Mouse (Mus musculus): ENCODE results near the gene Efcab6. TPM values are rescaled to one million over a fixed set of nuclear protein-coding genes. Genes with fewer than 3 reads are reported as not detected.
A peak's percentile ranks its signal among the peaks of the same experiment; 100 is the strongest.

Efcab6 gene
- polyA plus RNA-seq, 1 experiment from 2014 or later, result not detected

DNA sequence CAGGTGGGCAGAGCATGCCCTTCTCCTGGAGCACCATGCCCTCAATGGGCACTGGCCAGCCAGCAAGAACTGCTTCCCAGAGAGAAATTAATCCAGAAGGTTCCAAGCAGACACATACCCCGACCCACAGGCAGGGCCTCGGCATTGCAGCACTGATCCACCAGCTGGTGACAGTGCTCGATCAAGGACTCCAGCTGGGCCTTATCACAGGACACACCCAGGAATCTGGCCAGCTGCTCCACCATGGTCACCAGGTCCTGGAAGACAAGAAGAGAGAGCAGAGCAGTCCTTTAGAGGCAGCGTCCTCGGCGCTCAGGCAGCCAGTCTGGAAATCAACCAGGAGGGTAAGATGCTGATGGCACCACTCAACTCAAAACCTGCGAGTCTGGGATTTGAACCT, 14.9 kb upstream of the Efcab6 start:
- no peak for ATAC-seq (ENCODE audit: insufficient number of reproducible peaks, low FRiP score)
- no peaks in the 10 kb centered on the region for H3K36me3 ChIP-seq
- H3K27me3 ChIP-seq (replicated peaks), result peaks cover 33% of the 10 kb centered on the region
- no peak overlapping the region for H3K4me3 ChIP-seq
- no peak overlapping the region for H3K9ac ChIP-seq
- H3K9me3 ChIP-seq (replicated peaks), result no peaks in the 10 kb centered on the region
- WGBS, result 32% methylated on average over 7 of the region's 7 CpGs
- no peak overlapping the region for H3K27ac ChIP-seq (ENCODE audit: poor library complexity, severe bottlenecking)
- no peak overlapping the region for H3K4me2 ChIP-seq
- H3K4me1 ChIP-seq (replicated peaks), result no peaks in the 10 kb centered on the region

DNA sequence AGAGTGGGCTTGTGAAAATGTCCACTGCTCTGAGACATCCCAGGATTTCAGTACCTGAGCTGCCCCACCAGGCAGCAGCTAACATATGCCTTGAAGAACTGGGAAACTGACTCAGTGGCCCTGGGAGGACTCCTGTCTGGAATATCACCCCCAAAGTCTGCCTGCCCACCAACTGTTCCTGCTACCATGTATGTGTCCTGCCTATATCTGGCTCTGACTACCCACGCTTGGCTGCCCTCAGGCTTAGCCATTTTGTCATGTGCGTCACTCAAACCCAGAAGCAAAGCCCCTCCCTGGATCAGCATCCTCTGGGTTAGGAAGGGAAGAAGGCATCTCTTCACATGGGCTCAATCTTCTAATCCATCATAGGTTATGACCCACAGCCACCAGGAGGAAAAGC, 14.3 kb upstream of the Efcab6 start:
- peaks cover 39% of the 10 kb centered on the region for H3K27me3 ChIP-seq (replicated peaks)
- no peaks in the 10 kb centered on the region for H3K36me3 ChIP-seq
- H3K4me3 ChIP-seq, result no peak overlapping the region
- 77% methylated on average over 2 of the region's 2 CpGs for WGBS
- H3K27ac ChIP-seq (ENCODE audit: poor library complexity, severe bottlenecking), result no peak overlapping the region
- no peak overlapping the region for H3K4me2 ChIP-seq
- H3K9me3 ChIP-seq (replicated peaks), result no peaks in the 10 kb centered on the region
- 0 out of 2 replicates have a peak, but pooled peaks cover 2% of the 10 kb centered on the region for H3K4me1 ChIP-seq (replicated peaks)
- H3K9ac ChIP-seq, result no peak overlapping the region
- ATAC-seq (ENCODE audit: insufficient number of reproducible peaks, low FRiP score), result no peak

DNA sequence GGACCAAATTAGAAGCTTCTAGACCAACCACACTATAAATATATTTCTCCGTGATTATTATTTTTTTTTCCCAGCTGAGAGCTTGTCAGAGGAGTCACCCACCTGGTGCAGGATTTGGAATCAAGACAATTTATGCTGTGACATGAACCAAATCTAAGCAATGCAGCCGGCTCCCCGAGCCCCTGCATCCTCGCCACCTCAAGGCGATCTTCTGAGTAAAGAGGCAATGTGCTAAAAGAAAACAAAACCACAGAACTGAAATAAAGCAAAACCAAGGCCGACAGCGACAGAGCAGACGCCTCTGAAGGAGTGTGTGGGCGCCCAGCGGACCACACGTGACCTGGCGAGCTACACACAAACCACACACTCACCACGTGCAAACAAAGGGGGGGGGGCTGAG, 13.5 kb upstream of the Efcab6 start:
- no peak overlapping the region for H3K27ac ChIP-seq (ENCODE audit: poor library complexity, severe bottlenecking)
- 76% methylated on average over 13 of the region's 13 CpGs for WGBS
- 0 out of 2 replicates have a peak, but pooled peaks cover 5% of the 10 kb centered on the region for H3K4me1 ChIP-seq (replicated peaks)
- no peak for ATAC-seq (ENCODE audit: insufficient number of reproducible peaks, low FRiP score)
- H3K36me3 ChIP-seq, result no peaks in the 10 kb centered on the region
- no peak overlapping the region for H3K4me3 ChIP-seq
- no peaks in the 10 kb centered on the region for H3K9me3 ChIP-seq (replicated peaks)
- no peak overlapping the region for H3K9ac ChIP-seq
- H3K27me3 ChIP-seq (replicated peaks), result peaks cover 46% of the 10 kb centered on the region
- no peak overlapping the region for H3K4me2 ChIP-seq

DNA sequence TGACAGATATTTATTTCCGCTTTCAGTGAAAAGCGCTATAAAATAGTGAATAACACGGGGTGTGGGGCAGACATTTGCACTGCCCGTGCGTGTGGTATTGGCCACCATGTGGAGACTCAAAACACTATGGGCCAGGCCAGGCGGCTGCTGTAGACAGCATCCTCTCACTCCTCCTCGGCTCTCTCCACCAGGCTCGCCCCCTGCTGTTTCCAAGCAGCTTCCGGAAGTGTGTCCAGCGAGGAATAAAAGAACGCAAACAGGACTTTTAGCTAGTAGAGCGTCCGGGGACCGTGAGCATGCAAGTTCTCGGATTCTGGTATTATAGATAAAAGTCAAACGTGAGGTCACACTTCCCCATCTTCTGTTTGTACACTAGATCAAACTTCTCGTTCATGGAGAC, 12.0 kb upstream of the Efcab6 start:
- H3K4me1 ChIP-seq (replicated peaks), result 0 out of 2 replicates have a peak, but pooled peaks cover 5% of the 10 kb centered on the region
- H3K4me3 ChIP-seq, result no peak overlapping the region
- H3K9me3 ChIP-seq (replicated peaks), result no peaks in the 10 kb centered on the region
- H3K27me3 ChIP-seq (replicated peaks), result peaks cover 61% of the 10 kb centered on the region
- no peak overlapping the region for H3K27ac ChIP-seq (ENCODE audit: poor library complexity, severe bottlenecking)
- H3K9ac ChIP-seq, result no peak overlapping the region
- WGBS, result 59% methylated on average over 17 of the region's 17 CpGs
- ATAC-seq (ENCODE audit: insufficient number of reproducible peaks, low FRiP score), result no peak
- H3K36me3 ChIP-seq, result no peaks in the 10 kb centered on the region
- H3K4me2 ChIP-seq, result no peak overlapping the region

DNA sequence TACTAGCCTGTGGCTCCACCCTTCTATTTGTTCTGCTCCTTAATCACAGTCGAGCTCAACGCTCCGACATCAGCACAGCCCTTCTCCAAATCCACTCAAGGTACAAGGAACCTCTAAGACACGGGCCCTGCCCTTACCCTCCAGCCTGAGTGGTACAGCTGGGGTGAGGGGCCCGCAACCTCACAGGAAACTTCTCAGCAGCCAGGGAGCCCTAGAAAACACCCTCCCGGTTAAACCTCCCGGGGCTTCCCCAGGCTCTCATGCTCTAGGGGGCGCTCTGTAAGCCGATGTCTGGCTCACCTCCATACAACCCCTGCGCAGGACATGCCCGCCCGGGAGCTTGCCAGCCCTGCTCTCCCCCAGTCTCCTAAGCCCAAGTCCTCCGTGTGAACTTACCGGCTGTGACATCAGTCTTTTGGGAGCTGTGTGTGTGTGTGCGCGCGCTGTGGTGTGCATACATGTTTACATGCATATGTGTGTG, 9.6 kb upstream of the Efcab6 start:
- peaks cover 83% of the 10 kb centered on the region for H3K27me3 ChIP-seq (replicated peaks)
- H3K4me1 ChIP-seq (replicated peaks), result 0 out of 2 replicates have a peak, but pooled peaks cover 5% of the 10 kb centered on the region
- no peak overlapping the region for H3K9ac ChIP-seq
- H3K9me3 ChIP-seq (replicated peaks), result no peaks in the 10 kb centered on the region
- WGBS, result 21% methylated on average over 17 of the region's 17 CpGs
- H3K4me2 ChIP-seq, result no peak overlapping the region
- ATAC-seq (ENCODE audit: insufficient number of reproducible peaks, low FRiP score), result no peak
- H3K27ac ChIP-seq (ENCODE audit: poor library complexity, severe bottlenecking), result no peak overlapping the region
- no peak overlapping the region for H3K4me3 ChIP-seq
- H3K36me3 ChIP-seq, result no peaks in the 10 kb centered on the region

DNA sequence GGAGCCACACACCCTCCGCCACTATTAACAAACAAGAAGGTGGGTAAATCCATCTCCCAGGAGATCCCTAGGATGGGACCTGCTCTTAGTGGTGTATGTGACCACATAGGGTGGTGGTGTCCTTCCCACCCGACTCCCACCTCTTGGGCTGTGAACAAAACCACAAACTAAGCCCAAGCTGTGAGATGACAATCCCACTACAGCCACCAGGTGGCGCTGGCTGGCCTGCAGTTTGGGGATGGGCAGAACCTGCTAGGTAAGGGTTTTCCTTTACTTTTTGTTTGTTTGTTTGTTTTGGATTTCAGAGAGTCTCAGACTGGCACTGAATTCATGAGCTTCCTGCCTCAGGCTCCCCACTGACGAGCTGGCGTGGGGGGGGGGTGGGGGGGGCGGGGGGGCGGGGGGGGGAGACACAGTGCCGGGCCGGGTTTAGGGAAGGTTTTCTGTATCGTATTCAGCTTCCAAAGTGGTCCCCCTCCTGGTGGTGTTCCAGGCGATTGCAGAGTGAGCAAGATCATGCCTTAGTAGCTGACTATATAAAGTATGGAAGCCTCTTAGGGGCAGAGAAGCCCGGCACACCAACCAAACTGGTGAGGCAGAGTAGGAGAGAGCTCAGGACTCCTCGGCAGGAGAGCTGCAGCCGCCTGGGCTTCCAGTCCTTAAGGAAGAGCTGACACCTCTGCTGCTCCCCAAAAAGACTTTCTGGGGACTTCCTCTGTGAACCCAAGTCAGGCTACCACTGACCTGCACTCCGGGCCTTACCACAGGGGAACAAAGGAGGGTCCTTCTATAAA, 8.9 kb upstream of the Efcab6 start:
- H3K9ac ChIP-seq, result no peak overlapping the region
- no peaks in the 10 kb centered on the region for H3K9me3 ChIP-seq (replicated peaks)
- H3K27ac ChIP-seq (ENCODE audit: poor library complexity, severe bottlenecking), result no peak overlapping the region
- H3K27me3 ChIP-seq (replicated peaks), result peaks cover 83% of the 10 kb centered on the region
- 0 out of 2 replicates have a peak, but pooled peaks cover 5% of the 10 kb centered on the region for H3K4me1 ChIP-seq (replicated peaks)
- no peaks in the 10 kb centered on the region for H3K36me3 ChIP-seq
- 8% methylated on average over 15 of the region's 15 CpGs for WGBS
- peak overlapping the region; percentile 31; the same call in 1 of the 2 replicates for H3K4me2 ChIP-seq
- no peak overlapping the region for H3K4me3 ChIP-seq
- no peak for ATAC-seq (ENCODE audit: insufficient number of reproducible peaks, low FRiP score)

DNA sequence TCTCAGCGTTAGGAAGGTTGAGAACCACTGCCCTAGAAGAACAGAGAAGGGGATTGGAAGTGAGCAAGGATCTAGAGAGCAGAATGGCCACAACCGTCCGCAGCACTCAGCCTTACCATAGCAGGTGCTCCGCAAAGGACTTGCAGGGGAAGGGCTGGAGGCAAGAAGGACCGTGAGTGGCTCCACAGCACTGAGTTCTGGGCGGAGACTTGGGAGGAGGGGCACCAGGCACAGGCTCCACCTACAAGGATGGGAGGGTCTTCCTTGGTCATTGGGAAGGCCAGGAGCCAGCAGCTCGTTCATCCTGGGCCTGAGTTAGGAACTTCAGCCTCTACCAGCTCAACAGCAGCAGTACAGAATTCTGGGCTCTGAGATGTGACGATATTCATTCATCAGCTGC, 7.9 kb upstream of the Efcab6 start:
- Histone ChIP-seq H3K27me3 (replicated peaks) (peaks cover 89% of the 10 kb centered on the region), H3K4me3 (no peak overlapping the region), H3K36me3 (no peaks in the 10 kb centered on the region), H3K4me2 (no peak overlapping the region), H3K4me1 (replicated peaks) (0 out of 2 replicates have a peak, but pooled peaks cover 5% of the 10 kb centered on the region), H3K9me3 (replicated peaks) (no peaks in the 10 kb centered on the region), H3K27ac (ENCODE audit: poor library complexity, severe bottlenecking) (no peak overlapping the region), H3K9ac (no peak overlapping the region)
- 18% methylated on average over 8 of the region's 8 CpGs for WGBS
- no peak for ATAC-seq (ENCODE audit: insufficient number of reproducible peaks, low FRiP score)

DNA sequence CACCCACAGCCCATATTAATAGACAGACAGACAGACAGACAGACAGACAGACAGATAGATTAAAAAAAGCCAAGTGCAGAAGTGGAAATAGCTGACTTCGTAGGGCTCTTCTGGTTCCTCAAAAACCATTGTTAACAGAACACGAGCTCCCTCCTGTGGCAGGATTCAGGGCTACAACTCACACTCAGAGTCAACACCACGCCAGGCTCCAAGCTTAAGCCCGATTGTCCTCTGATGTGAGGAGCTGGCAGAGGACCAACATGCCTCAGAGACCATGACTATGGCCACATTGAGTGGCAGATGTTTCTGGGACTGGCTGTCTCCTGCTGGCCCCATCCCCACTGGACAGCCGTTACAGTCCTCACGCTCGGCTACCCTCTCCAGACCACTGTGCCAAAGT, 7.0 kb upstream of the Efcab6 start:
- H3K9ac ChIP-seq, result no peak overlapping the region
- H3K4me1 ChIP-seq (replicated peaks), result 0 out of 2 replicates have a peak, but pooled peaks cover 5% of the 10 kb centered on the region
- H3K27ac ChIP-seq (ENCODE audit: poor library complexity, severe bottlenecking), result no peak overlapping the region
- WGBS, result 33% methylated on average over 7 of the region's 7 CpGs
- no peak overlapping the region for H3K4me3 ChIP-seq
- ATAC-seq (ENCODE audit: insufficient number of reproducible peaks, low FRiP score), result no peak
- no peak overlapping the region for H3K4me2 ChIP-seq
- H3K27me3 ChIP-seq (replicated peaks), result peaks cover 97% of the 10 kb centered on the region
- no peaks in the 10 kb centered on the region for H3K36me3 ChIP-seq
- no peaks in the 10 kb centered on the region for H3K9me3 ChIP-seq (replicated peaks)

DNA sequence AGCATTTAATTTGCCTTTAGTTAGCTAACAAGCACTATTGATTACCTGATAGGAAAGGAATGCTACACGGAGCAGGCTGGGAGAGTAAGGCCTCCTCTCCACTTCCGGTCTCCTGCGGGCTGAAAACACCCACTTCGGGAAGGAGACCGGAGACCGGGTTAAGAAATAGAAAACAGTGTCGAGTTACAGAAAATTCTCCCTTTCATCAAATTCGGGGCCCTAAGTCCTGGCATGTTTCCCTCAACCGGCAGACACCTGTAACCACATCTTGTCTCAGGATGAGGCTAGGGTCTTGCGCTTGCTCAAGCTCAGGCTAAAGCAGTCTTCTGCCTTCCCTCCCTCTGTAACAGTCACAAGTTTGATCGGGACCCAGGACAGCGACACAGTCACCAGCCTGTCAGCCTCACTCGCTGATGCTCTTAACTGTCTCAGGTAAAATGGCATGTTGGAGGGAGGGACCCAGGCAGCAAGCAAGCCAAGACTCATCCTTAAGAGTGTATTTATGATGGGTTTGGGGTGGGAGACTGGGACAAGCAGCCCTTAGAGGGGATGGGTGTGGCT, 5.0 kb upstream of the Efcab6 start:
- Histone ChIP-seq H3K9me3 (replicated peaks) (peaks cover 6% of the 10 kb centered on the region), H3K27me3 (replicated peaks) (peaks cover 95% of the 10 kb centered on the region), H3K27ac (ENCODE audit: poor library complexity, severe bottlenecking) (no peak overlapping the region), H3K4me1 (replicated peaks) (0 out of 2 replicates have a peak, but pooled peaks cover 5% of the 10 kb centered on the region), H3K9ac (no peak overlapping the region), H3K4me2 (peak overlapping the region; percentile 28), H3K36me3 (no peaks in the 10 kb centered on the region), H3K4me3 (no peak overlapping the region)
- no peak for ATAC-seq (ENCODE audit: insufficient number of reproducible peaks, low FRiP score)
- WGBS, result 2% methylated on average over 13 of the region's 13 CpGs

DNA sequence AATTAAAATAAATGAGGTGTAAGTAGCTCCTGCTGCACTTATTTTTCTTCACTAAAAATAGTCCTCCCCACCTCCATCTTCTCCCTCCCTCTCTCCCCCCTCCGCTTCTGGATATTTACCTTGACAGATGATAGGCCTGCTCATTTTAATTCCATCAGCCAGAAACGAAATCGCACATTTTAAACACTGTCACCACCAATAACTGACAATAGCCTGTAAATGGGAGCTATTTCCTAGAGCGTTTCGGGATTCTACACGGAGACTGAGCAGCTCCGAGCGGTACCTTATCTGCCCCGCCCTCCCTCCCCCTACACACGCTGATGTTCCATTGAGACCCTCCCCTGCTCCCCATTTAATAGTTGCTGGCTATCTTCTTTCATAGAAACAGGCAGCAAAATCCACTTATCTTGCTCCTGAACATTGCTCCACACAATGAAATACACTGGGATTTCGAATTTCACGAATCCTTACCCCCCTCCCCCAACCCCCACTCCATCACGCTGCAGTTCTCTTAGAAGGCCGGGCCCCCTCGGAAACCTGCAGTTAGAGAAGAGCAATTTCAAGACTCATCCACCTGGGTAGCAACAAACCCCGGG, 4.4 kb upstream of the Efcab6 start:
- H3K4me2 ChIP-seq, result peak overlapping the region; percentile 28
- H3K4me1 ChIP-seq (replicated peaks), result 0 out of 2 replicates have a peak, but pooled peaks cover 8% of the 10 kb centered on the region
- no peak overlapping the region for H3K27ac ChIP-seq (ENCODE audit: poor library complexity, severe bottlenecking)
- no peak for ATAC-seq (ENCODE audit: insufficient number of reproducible peaks, low FRiP score)
- no peaks in the 10 kb centered on the region for H3K36me3 ChIP-seq
- peaks cover 94% of the 10 kb centered on the region for H3K27me3 ChIP-seq (replicated peaks)
- H3K9ac ChIP-seq, result no peak overlapping the region
- WGBS, result 9% methylated on average over 16 of the region's 16 CpGs
- H3K9me3 ChIP-seq (replicated peaks), result peaks cover 6% of the 10 kb centered on the region
- H3K4me3 ChIP-seq, result no peak overlapping the region

DNA sequence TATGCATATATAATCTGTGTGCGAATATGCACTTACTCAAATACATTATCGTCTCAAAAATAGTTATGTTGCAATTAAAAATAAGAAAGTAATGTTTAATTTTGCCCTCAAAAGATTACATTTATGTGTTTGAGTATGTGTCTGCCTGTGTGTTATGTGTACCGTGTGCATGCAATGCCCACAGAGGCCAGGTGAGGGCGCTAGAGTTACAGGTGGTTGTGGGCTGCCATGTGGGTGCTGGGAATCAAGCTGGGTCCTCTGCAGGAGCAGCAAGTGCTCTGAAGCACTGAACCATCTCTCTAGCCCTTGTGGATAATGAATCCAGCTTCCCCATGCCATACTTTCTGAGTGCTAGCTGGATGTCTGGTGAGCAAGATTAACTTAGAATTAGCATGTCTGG, 522 bp upstream of the Efcab6 start:
- Histone ChIP-seq H3K27ac (ENCODE audit: poor library complexity, severe bottlenecking) (no peak overlapping the region), H3K4me3 (no peak overlapping the region), H3K9ac (no peak overlapping the region), H3K9me3 (replicated peaks) (peaks cover 17% of the 10 kb centered on the region), H3K27me3 (replicated peaks) (peaks cover 63% of the 10 kb centered on the region), H3K36me3 (no peaks in the 10 kb centered on the region), H3K4me2 (no peak overlapping the region), H3K4me1 (replicated peaks) (0 out of 2 replicates have a peak, but pooled peaks cover 5% of the 10 kb centered on the region)
- no peak for ATAC-seq (ENCODE audit: insufficient number of reproducible peaks, low FRiP score)
- WGBS, result 59% methylated on average over 4 of the region's 4 CpGs

Measured in heart, embryonic 12.5 days (tissue).